Mouse (Mus musculus): Measurements from ENCODE around the gene Ppp1r18.

Gene Ppp1r18

GRCm38 (mm10) chr17:35870151-35870883 is 4.9 kb downstream of the Ppp1r18 start:
- no peak for DNase-seq

GRCm38 (mm10) chr17:35870884-35871696 is 5.7 kb downstream of the Ppp1r18 start:
- DNase-seq: no peak

- DNase-seq: peak; percentile 87
These were observed 8.6 kb downstream of the Ppp1r18 start for GRCm38 (mm10) chr17:35873774-35874519.

- DNase-seq: peak; percentile 58
These were observed 9.3 kb downstream of the Ppp1r18 start for GRCm38 (mm10) chr17:35874721-35875120.

- peak; percentile 95 for DNase-seq
These were observed 14.1 kb downstream of the Ppp1r18 start, which contains the start of gene Dhx16 for GRCm38 (mm10) chr17:35879245-35880057. Dhx16 (plus strand) TSS chr17:35879819.

GRCm38 (mm10) chr17:35882924-35883323 is 17.5 kb downstream of the Ppp1r18 start:
- peak; percentile 20 for DNase-seq

GRCm38 (mm10) chr17:35883777-35884176 is 18.4 kb downstream of the Ppp1r18 start:
- peak; percentile 17 for DNase-seq

- no peak for DNase-seq
These were observed 22.3 kb downstream of the Ppp1r18 start for GRCm38 (mm10) chr17:35887725-35888124.

- peak; percentile 95 for DNase-seq
These were observed 31.6 kb downstream of the Ppp1r18 start, which contains the start of gene 2310061I04Rik for GRCm38 (mm10) chr17:35896781-35897643. 2310061I04Rik (minus strand) TSS chr17:35897431.

- peak; percentile 79 for DNase-seq
These were observed 32.5 kb downstream of the Ppp1r18 start for GRCm38 (mm10) chr17:35897644-35898573.

- no peak for DNase-seq
These were observed 35.2 kb downstream of the Ppp1r18 start for GRCm38 (mm10) chr17:35900636-35901035.

GRCm38 (mm10) chr17:35903343-35903991 is 38.1 kb downstream of the Ppp1r18 start:
- DNase-seq: no peak

- no peak for DNase-seq
These were observed 38.6 kb downstream of the Ppp1r18 start for GRCm38 (mm10) chr17:35903992-35904355.

GRCm38 (mm10) chr17:35905587-35905986 is 40.2 kb downstream of the Ppp1r18 start:
- DNase-seq: no peak

GRCm38 (mm10) chr17:35907609-35908008 is 42.2 kb downstream of the Ppp1r18 start:
- DNase-seq: no peak

GRCm38 (mm10) chr17:35909186-35909918 is 44.0 kb downstream of the Ppp1r18 start:
- DNase-seq: no peak

- DNase-seq: peak; percentile 91
These were observed 44.6 kb downstream of the Ppp1r18 start, which contains the start of gene Atat1 for GRCm38 (mm10) chr17:35909919-35910369. Atat1 (minus strand) TSS chr17:35910075.

- DNase-seq: peak; percentile 52
These were observed 49.6 kb downstream of the Ppp1r18 start for GRCm38 (mm10) chr17:35914975-35915374.
